Mouse (Mus musculus) forebrain, embryonic 16.5 days (tissue): ENCODE results near the gene Mobp. TPM values are rescaled to one million over a fixed set of nuclear protein-coding genes. Genes with fewer than 3 reads are reported as not detected.

Experiments
- ATAC-seq: fragments of 200-750 bp; cut with Nextera tagmentation; 2 replicates; pipeline ENCODE4 v1.8.0; 2017; ENCODE audit warnings: mild to moderate bottlenecking, moderate library complexity
- H3K27ac ChIP-seq: fragments of 300-500 bp; sonication (generic); 2 replicates; pipeline ENCODE4 v1.5.1; 2014; ENCODE audit warnings: low read length, control low read depth
- H3K27me3 ChIP-seq: fragments of 300-500 bp; sonication (generic); replicated peaks from 2 replicates; pipeline ENCODE4 v1.6.1; 2014; ENCODE audit warnings: low read length; ENCODE audit not compliant: control insufficient read depth, insufficient read depth
- H3K36me3 ChIP-seq: fragments of 300-500 bp; sonication (generic); 2 replicates; pipeline ENCODE4 v1.6.1; 2014; ENCODE audit not compliant: control insufficient read depth, insufficient read depth
- H3K4me1 ChIP-seq: fragments of 300-500 bp; sonication (generic); replicated peaks from 2 replicates; pipeline ENCODE4 v1.6.1; 2014; ENCODE audit warnings: low read length; ENCODE audit not compliant: control insufficient read depth, insufficient read depth
- H3K4me2 ChIP-seq: fragments of 300-500 bp; sonication (generic); 2 replicates; pipeline ENCODE4 v1.6.1; 2014; ENCODE audit warnings: mild to moderate bottlenecking, low read length, control low read depth
- H3K4me3 ChIP-seq: fragments of 300-500 bp; sonication (generic); replicated peaks from 2 replicates; pipeline ENCODE4 v1.5.1; 2014; ENCODE audit warnings: mild to moderate bottlenecking, low read length, control low read depth
- H3K9ac ChIP-seq: fragments of 300-500 bp; sonication (generic); replicated peaks from 2 replicates; pipeline ENCODE4 v1.6.1; 2014; ENCODE audit warnings: low read depth, low read length, control low read depth
- H3K9me3 ChIP-seq: fragments of 300-500 bp; sonication (generic); 2 replicates; pipeline ENCODE4 v1.6.1; 2016; ENCODE audit warnings: low read length; ENCODE audit not compliant: control insufficient read depth
- WGBS: fragments of 180-500 bp; shearing (Covaris S2); extraction: QIAGEN DNeasy Blood & Tissue Kit; methylation state at CpG from one replicate; pipeline ENCODE4 v1.1.7; 2014; 5-methylcytosine and 5-hydroxymethylcytosine counted together
- polyA plus RNA-seq: library from polyadenylated mRNA; unstranded; fragments of >200 nt; fragmentation: Nextera tagmentation; extraction: Ambion mirVana; gene quantifications from 2 replicates; pipeline ENCODE4 v1.2.1, GENCODE M21; 2015

The Mobp gene
- polyA plus RNA-seq, 1 experiment from 2014 or later, result 0.13 TPM

DNA sequence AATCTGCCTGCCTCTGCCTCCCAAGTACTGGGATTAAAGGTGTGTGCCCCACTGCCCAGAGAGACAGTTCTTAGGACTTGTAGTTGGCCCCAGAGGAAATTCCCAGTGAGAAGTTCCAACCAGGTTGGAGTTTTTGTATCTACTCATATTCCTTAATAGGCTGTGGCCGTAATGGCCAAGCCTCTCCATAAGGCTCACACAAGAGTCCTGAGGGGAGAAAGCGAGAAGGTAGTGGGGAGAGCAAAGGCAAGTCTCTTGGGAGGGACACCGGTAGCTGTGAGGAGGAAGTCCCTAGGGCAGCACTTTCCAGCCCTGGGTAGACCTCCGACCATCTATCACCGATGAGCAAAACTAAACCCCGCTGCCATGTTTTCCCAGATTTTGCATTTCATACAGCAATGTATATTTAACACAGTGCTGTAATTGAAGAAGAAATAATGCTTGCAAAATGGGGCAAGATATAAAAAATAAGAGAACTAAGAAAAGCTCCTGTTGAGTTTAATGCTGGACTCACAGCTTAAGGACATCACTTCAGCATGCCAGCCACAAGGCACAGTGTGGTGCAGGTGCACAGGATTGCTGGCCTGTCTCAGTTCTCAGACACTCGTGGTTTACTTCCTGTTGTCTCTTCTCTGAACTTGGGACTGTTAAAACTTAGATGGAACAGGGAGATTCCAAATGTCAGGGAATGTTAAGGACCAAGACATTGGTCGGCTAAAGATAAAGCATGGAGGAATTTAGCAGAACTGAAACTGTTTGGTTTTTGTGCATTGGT, 16.3 kb upstream of the Mobp start:
- H3K4me3 ChIP-seq, result no peak overlapping the region
- H3K4me2 ChIP-seq, result no peak overlapping the region
- no peak overlapping the region for H3K27ac ChIP-seq
- H3K9ac ChIP-seq, result no peak overlapping the region
- H3K36me3 ChIP-seq, result peaks cover 21% of the 10 kb centered on the region
- H3K27me3 ChIP-seq, result no peaks in the 10 kb centered on the region
- H3K9me3 ChIP-seq, result no peaks in the 10 kb centered on the region
- peaks cover 12% of the 10 kb centered on the region for H3K4me1 ChIP-seq
- 41% methylated on average over 8 of the region's 8 CpGs for WGBS
- no peak for ATAC-seq

DNA sequence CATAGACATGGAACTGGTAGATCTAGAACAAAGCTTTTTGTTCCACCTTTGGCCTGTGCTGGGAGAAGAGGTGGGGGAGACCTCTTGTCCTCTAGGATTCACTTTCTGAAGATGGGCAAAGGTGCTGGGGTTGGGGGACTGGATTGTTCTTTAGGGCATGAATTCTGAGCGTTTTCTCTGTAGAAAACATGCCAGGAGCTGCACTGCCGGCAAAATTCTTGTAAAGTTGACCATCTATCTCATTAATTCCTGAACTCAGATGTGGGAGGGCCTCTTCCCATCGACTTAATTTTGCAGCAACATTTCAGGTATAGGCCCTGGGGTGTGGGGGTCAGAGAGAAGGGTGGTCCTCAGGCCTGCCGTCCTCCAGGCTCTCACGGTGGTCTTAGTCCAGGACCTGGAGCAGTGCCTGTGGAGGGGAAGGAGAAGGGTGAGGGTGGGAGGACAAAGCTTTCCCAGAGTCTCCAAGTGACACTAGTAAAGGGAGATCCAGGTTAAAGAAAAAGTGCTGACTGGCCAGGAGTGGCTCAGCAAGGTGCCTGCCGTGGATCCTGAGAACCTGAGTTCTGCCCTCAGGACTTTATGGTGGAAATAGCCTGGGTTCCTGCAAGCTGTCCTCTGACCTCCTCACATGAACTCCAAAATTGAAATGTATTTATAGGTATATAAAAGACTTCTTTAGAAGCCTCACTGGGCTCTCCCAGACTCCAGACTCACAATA, 15.6 kb upstream of the Mobp start:
- Histone ChIP-seq H3K4me3 (no peak overlapping the region), H3K4me2 (no peak overlapping the region), H3K27me3 (no peaks in the 10 kb centered on the region), H3K9ac (no peak overlapping the region), H3K9me3 (no peaks in the 10 kb centered on the region), H3K4me1 (peaks cover 5% of the 10 kb centered on the region), H3K36me3 (peaks cover 21% of the 10 kb centered on the region), H3K27ac (no peak overlapping the region)
- 47% methylated on average over 6 of the region's 6 CpGs for WGBS
- no peak for ATAC-seq

DNA sequence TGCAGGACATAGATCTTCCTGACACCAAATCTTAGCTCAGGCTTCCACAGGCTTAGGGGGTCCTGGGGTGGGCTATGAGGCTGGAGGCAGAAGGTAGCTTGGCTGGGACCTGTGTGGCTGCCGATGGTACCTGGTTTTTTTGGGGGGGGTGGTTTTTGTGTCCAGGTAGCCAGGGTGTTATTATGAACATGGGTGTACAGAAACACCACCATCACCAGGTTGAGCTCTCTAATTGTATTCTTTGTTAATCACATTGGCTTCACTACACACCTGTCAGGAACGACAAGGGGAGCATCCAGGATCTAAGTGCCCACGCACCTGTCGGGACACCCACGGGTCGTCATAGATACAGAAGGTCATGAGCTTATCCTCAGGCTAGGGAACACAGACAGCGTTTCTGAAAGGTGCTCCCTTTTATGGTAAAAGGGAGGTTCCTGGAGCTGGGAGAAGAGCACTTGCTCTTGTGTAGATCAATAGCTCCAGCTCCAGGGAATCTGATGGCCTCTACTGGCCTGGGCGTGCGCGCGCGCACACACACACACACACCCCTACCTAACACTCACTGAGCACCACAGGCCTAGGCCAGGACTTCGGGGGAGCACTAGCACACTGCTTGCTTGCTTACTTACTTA, 14.9 kb upstream of the Mobp start:
- no peak overlapping the region for H3K27ac ChIP-seq
- 83% methylated on average over 13 of the region's 13 CpGs for WGBS
- peak; percentile 39; the same call in 1 of the 2 replicates for ATAC-seq
- H3K9me3 ChIP-seq, result no peaks in the 10 kb centered on the region
- no peaks in the 10 kb centered on the region for H3K4me1 ChIP-seq
- peaks cover 16% of the 10 kb centered on the region for H3K36me3 ChIP-seq
- H3K9ac ChIP-seq, result no peak overlapping the region
- H3K4me3 ChIP-seq, result no peak overlapping the region
- no peak overlapping the region for H3K4me2 ChIP-seq
- H3K27me3 ChIP-seq, result no peaks in the 10 kb centered on the region

DNA sequence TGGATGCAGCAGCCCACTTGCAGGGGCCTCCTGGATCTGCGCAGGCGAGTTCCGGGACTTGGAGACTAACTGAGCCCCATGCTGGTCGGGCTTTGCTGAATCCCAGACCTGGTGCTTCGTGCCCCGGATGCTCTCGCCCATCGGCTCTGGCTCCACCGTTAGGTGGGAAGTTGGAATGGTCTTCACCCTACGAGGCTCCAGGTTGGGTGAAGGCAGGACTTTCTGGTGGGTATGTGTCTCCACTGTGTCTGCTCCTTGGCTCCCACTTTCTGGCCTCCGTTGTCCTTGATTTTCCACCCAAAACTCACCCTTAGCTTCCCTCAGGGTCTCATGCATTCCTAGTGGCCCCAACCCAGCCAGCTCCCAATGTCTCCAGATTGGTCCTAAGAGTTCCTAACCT, 14.1 kb upstream of the Mobp start:
- Histone ChIP-seq H3K4me3 (no peak overlapping the region), H3K9ac (no peak overlapping the region), H3K27ac (no peak overlapping the region), H3K27me3 (no peaks in the 10 kb centered on the region), H3K4me2 (no peak overlapping the region), H3K4me1 (no peaks in the 10 kb centered on the region), H3K36me3 (peaks cover 12% of the 10 kb centered on the region), H3K9me3 (peaks cover 2% of the 10 kb centered on the region; the same call in 1 of the 2 replicates)
- ATAC-seq, result no peak; the same call in 1 of the 2 replicates
- WGBS, result 93% methylated on average over 11 of the region's 11 CpGs

DNA sequence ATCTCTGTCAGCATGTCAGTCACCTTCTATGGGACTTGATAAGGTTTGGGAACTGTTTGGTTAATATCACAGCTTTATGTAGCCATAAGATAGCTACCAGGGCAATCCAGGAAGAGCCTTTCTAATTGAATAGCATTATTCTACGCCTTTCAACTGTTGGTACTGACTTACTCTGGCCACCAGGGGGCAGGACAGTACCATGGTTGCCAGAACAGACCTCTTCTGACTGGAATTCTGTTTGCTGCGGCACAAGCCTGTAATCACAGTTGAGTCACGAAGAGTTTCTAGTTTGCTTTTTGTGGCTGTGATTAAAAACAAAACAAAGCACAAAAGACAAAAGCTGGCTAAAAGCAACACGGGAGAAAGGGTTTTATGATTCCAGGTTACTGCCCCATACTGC, 8.9 kb upstream of the Mobp start:
- Histone ChIP-seq H3K4me3 (no peak overlapping the region), H3K4me2 (no peak overlapping the region), H3K27ac (no peak overlapping the region), H3K27me3 (no peaks in the 10 kb centered on the region), H3K36me3 (no peaks in the 10 kb centered on the region), H3K9me3 (peaks cover 2% of the 10 kb centered on the region; the same call in 1 of the 2 replicates), H3K9ac (no peak overlapping the region), H3K4me1 (no peaks in the 10 kb centered on the region)
- peak; percentile 81 for ATAC-seq
- WGBS, result 6% methylated on average over 4 of the region's 4 CpGs

DNA sequence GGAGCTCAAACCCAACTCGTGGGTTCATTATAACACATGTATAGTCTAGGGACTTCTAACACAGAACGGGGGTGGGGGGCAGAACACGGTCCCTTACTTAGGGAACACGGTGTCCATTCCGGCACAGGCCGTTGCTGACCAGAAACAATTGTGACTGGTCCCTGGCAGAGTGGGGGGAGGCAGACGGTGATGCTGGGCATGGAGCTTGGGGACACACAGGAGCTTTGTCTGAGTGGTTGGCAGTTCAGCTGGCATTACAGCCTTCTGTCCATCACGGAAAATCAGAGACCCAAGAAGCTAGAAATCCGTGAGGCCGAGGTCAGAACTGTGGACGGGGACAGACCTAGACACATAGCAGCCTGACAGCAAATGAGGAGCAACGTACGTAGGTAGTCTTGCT, 5.0 kb upstream of the Mobp start:
- peaks cover 2% of the 10 kb centered on the region; the same call in 1 of the 2 replicates for H3K9me3 ChIP-seq
- ATAC-seq, result no peak
- 90% methylated on average over 13 of the region's 13 CpGs for WGBS
- H3K4me2 ChIP-seq, result no peak overlapping the region
- no peaks in the 10 kb centered on the region for H3K36me3 ChIP-seq
- no peaks in the 10 kb centered on the region for H3K27me3 ChIP-seq
- H3K27ac ChIP-seq, result no peak overlapping the region
- no peak overlapping the region for H3K9ac ChIP-seq
- no peak overlapping the region for H3K4me3 ChIP-seq
- no peaks in the 10 kb centered on the region for H3K4me1 ChIP-seq

DNA sequence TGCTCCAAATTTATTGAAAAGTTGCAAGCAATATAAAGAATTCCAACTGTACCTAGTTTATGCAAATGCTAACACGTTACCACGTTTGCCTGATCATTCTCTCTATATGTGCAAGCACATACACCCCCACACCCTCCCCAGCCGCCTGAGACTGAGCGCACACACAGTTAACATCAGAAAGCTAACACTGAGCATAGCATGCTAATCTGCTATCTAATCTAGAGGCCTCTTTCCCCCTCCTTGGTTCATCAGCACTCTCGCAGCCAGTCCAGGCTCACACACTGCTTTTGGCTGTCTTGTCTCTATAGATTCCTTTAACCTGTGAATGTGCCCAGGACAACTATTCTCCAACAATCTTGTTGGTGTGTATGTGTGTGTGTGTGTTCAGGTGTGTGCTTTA, 1.6 kb downstream of the Mobp start:
- ATAC-seq, result no peak
- no peaks in the 10 kb centered on the region for H3K27me3 ChIP-seq
- no peak overlapping the region for H3K27ac ChIP-seq
- H3K9me3 ChIP-seq, result no peaks in the 10 kb centered on the region
- H3K36me3 ChIP-seq, result no peaks in the 10 kb centered on the region
- H3K4me1 ChIP-seq, result no peaks in the 10 kb centered on the region
- no peak overlapping the region for H3K9ac ChIP-seq
- WGBS, result 71% methylated on average over 5 of the region's 5 CpGs
- no peak overlapping the region for H3K4me2 ChIP-seq
- no peak overlapping the region for H3K4me3 ChIP-seq

DNA sequence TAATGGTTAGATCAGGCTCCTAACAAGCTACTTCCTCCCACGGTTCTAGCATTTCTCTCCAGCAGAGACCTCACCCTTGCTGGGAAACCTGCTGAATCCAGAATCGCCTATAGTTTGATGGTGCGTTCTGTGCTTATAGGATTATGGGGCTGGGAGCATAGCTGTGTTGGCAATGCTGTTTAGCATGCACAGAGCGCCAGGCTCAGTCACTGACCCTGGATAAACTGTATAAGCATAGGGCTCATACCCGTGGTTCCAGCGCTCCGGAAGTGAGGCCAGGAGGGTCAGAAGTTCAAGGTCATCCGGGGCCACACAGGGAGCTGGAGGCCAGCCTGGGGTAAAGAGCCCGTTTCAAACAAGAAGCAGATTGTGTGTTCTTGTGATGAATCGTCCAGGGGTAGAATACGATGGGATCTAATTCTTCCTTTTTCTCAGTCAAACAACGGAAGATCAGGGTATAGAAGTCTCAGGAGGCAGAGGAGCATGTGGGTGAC, 2.4 kb downstream of the Mobp start:
- 80% methylated on average over 12 of the region's 12 CpGs for WGBS
- no peak for ATAC-seq
- no peaks in the 10 kb centered on the region for H3K4me1 ChIP-seq

DNA sequence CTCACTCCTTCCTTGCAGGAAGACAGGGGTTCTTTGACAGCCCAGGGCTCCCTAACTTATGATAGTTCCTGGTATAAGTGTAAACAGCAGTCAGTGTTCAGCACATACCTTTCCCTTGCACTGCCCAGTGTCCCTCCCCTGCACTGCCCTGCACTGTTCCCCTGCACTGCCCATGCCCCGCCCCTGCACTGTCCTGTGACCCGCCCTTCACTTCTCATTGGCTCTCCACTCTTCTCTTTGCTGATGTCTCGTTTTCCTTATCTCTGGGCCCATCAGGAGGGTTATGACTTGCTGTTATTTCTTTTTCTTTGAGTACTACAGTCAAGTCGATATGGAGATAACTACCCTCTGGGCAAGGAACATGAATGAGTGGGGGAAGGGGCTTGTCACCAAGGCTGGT, 8.5 kb downstream of the Mobp start:
- ATAC-seq, result no peak
- H3K9ac ChIP-seq, result no peak overlapping the region
- no peak overlapping the region for H3K4me3 ChIP-seq
- H3K9me3 ChIP-seq, result no peaks in the 10 kb centered on the region
- no peak overlapping the region for H3K4me2 ChIP-seq
- H3K27ac ChIP-seq, result no peak overlapping the region
- H3K27me3 ChIP-seq, result no peaks in the 10 kb centered on the region
- WGBS, result 42% methylated on average over 4 of the region's 4 CpGs
- no peaks in the 10 kb centered on the region for H3K4me1 ChIP-seq
- H3K36me3 ChIP-seq, result no peaks in the 10 kb centered on the region

More for the DNA sequence above, 2.4 kb downstream of the Mobp start:
- H3K9ac ChIP-seq, result no peak overlapping the region
- no peak overlapping the region for H3K27ac ChIP-seq
- no peak overlapping the region for H3K4me2 ChIP-seq
- H3K4me3 ChIP-seq, result no peak overlapping the region
- no peaks in the 10 kb centered on the region for H3K27me3 ChIP-seq
- H3K36me3 ChIP-seq, result no peaks in the 10 kb centered on the region
- H3K9me3 ChIP-seq, result no peaks in the 10 kb centered on the region
